Mouse (Mus musculus) intestine, embryonic 16.5 days (tissue): ENCODE results near the gene Pld3. TPM values are rescaled to one million over a fixed set of nuclear protein-coding genes. Genes with fewer than 3 reads are reported as not detected.

Source experiments
- ATAC-seq: fragments of 200-750 bp; cut with Nextera tagmentation; 2 replicates; pipeline ENCODE4 v1.8.0; 2017; ENCODE audit warnings: moderate TSS enrichment, moderate library complexity
- H3K27ac ChIP-seq: fragments of 300-500 bp; sonication (generic); 2 replicates; pipeline ENCODE4 v1.5.1; 2014; ENCODE audit warnings: mild to moderate bottlenecking, low read length
- H3K27me3 ChIP-seq: fragments of 300-500 bp; sonication (generic); replicated peaks from 2 replicates; pipeline ENCODE4 v1.6.1; 2014; ENCODE audit warnings: low read length, control low read depth, mixed read lengths; ENCODE audit not compliant: control insufficient read depth, insufficient read depth
- H3K36me3 ChIP-seq: fragments of 300-500 bp; sonication (generic); 2 replicates; pipeline ENCODE4 v1.6.1; 2014; ENCODE audit warnings: low read length, control low read depth; ENCODE audit not compliant: control insufficient read depth, insufficient read depth
- H3K4me1 ChIP-seq: fragments of 300-500 bp; sonication (generic); 2 replicates; pipeline ENCODE4 v1.6.1; 2014; ENCODE audit warnings: low read length, control low read depth, mixed read lengths; ENCODE audit not compliant: control insufficient read depth, insufficient read depth
- H3K4me2 ChIP-seq: fragments of 300-500 bp; sonication (generic); 2 replicates; pipeline ENCODE4 v1.6.1; 2014; ENCODE audit warnings: low read depth, low read length, control low read depth
- H3K4me3 ChIP-seq: fragments of 300-500 bp; sonication (generic); 2 replicates; pipeline ENCODE4 v1.5.1; 2014; ENCODE audit warnings: mild to moderate bottlenecking, low read length
- H3K9ac ChIP-seq: fragments of 300-500 bp; sonication (generic); 2 replicates; pipeline ENCODE4 v1.6.1; 2014; ENCODE audit warnings: low read depth, low read length
- H3K9me3 ChIP-seq: fragments of 300-500 bp; sonication (generic); 2 replicates; pipeline ENCODE4 v1.6.1; 2016; ENCODE audit warnings: low read length, control low read depth; ENCODE audit not compliant: control insufficient read depth
- WGBS: fragments of 180-500 bp; shearing (Covaris S2); extraction: QIAGEN DNeasy Blood & Tissue Kit; methylation state at CpG from one replicate; pipeline ENCODE4 v1.1.7; 2014; 5-methylcytosine and 5-hydroxymethylcytosine counted together
- polyA plus RNA-seq: library from polyadenylated mRNA; unstranded; fragments of >200 nt; fragmentation: Nextera tagmentation; extraction: Ambion mirVana; gene quantifications from 2 replicates; pipeline ENCODE4 v1.2.1, GENCODE M21; 2015

Pld3 gene
- polyA plus RNA-seq, 1 experiment from 2014 or later: 65.6 TPM

GRCm38 (mm10) chr7:27532480-27533050 is 20.5 kb downstream of the Pld3 start:
- Histone ChIP-seq H3K4me3 (no peak overlapping the region), H3K36me3 (peaks cover 9% of the 10 kb centered on the region; the same call in 1 of the 2 replicates), H3K27ac (no peak overlapping the region), H3K9me3 (no peaks in the 10 kb centered on the region), H3K4me2 (no peak overlapping the region), H3K4me1 (no peaks in the 10 kb centered on the region), H3K27me3 (no peaks in the 10 kb centered on the region), H3K9ac (no peak overlapping the region)
- ATAC-seq: no peak
- WGBS: 90% methylated on average over 9 of the region's 9 CpGs

GRCm38 (mm10) chr7:27531707-27532106 is 21.3 kb downstream of the Pld3 start:
- ATAC-seq: no peak
- H3K36me3 ChIP-seq: peaks cover 9% of the 10 kb centered on the region; the same call in 1 of the 2 replicates
- no peak overlapping the region for H3K9ac ChIP-seq
- no peak overlapping the region for H3K27ac ChIP-seq
- H3K27me3 ChIP-seq: no peaks in the 10 kb centered on the region
- WGBS: 90% methylated on average over 10 of the region's 10 CpGs
- no peak overlapping the region for H3K4me3 ChIP-seq
- no peaks in the 10 kb centered on the region for H3K4me1 ChIP-seq
- no peaks in the 10 kb centered on the region for H3K9me3 ChIP-seq
- no peak overlapping the region for H3K4me2 ChIP-seq

GRCm38 (mm10) chr7:27530937-27531336 is 22.1 kb downstream of the Pld3 start:
- Histone ChIP-seq H3K4me1 (no peaks in the 10 kb centered on the region), H3K4me2 (no peak overlapping the region), H3K27me3 (no peaks in the 10 kb centered on the region), H3K9ac (no peak overlapping the region), H3K9me3 (no peaks in the 10 kb centered on the region), H3K27ac (no peak overlapping the region), H3K36me3 (peaks cover 9% of the 10 kb centered on the region; the same call in 1 of the 2 replicates), H3K4me3 (no peak overlapping the region)
- no peak for ATAC-seq
- 78% methylated on average over 3 of the region's 3 CpGs for WGBS

GRCm38 (mm10) chr7:27529070-27529469 is 23.9 kb downstream of the Pld3 start:
- H3K36me3 ChIP-seq: peaks cover 9% of the 10 kb centered on the region; the same call in 1 of the 2 replicates
- H3K4me1 ChIP-seq: no peaks in the 10 kb centered on the region
- no peaks in the 10 kb centered on the region for H3K27me3 ChIP-seq
- no peak overlapping the region for H3K9ac ChIP-seq
- no peaks in the 10 kb centered on the region for H3K9me3 ChIP-seq
- ATAC-seq: no peak
- no peak overlapping the region for H3K4me2 ChIP-seq
- H3K4me3 ChIP-seq: no peak overlapping the region
- H3K27ac ChIP-seq: no peak overlapping the region
- 83% methylated on average over 21 of the region's 21 CpGs for WGBS

- Histone ChIP-seq H3K36me3 (0 out of 2 replicates have a peak, but pooled peaks cover 5% of the 10 kb centered on the region), H3K27ac (no peak overlapping the region), H3K4me2 (no peak overlapping the region), H3K9ac (no peak overlapping the region), H3K4me1 (no peaks in the 10 kb centered on the region), H3K27me3 (no peaks in the 10 kb centered on the region), H3K9me3 (no peaks in the 10 kb centered on the region), H3K4me3 (no peak overlapping the region)
- WGBS: 26% methylated on average over 10 of the region's 10 CpGs
- peak; percentile 85 for ATAC-seq
These were observed 26.8 kb downstream of the Pld3 start for GRCm38 (mm10) chr7:27526039-27526827.

- no peak overlapping the region for H3K4me3 ChIP-seq
- no peak for ATAC-seq
- no peaks in the 10 kb centered on the region for H3K4me1 ChIP-seq
- H3K9me3 ChIP-seq: no peaks in the 10 kb centered on the region
- no peak overlapping the region for H3K4me2 ChIP-seq
- no peak overlapping the region for H3K27ac ChIP-seq
- H3K27me3 ChIP-seq: no peaks in the 10 kb centered on the region
- H3K36me3 ChIP-seq: 0 out of 2 replicates have a peak, but pooled peaks cover 1% of the 10 kb centered on the region
- WGBS: 94% methylated on average over 13 of the region's 13 CpGs
- no peak overlapping the region for H3K9ac ChIP-seq
These were observed 29.2 kb downstream of the Pld3 start for GRCm38 (mm10) chr7:27523805-27524204.

- no peak within 1 kb of the TSS for H3K4me3 ChIP-seq
- no peaks in the 10 kb centered on the region for H3K36me3 ChIP-seq
- no peak within 1 kb of the TSS for H3K9ac ChIP-seq
- no peak within 1 kb of the TSS for H3K27ac ChIP-seq
- no peak for ATAC-seq
- no peaks in the 10 kb centered on the region for H3K4me1 ChIP-seq
- no peak within 1 kb of the TSS for H3K4me2 ChIP-seq
- no peaks in the 10 kb centered on the region for H3K27me3 ChIP-seq
- WGBS: 57% methylated on average over 5 of the region's 5 CpGs
- H3K9me3 ChIP-seq: no peaks in the 10 kb centered on the region
These were observed 30.1 kb downstream of the Pld3 start, which contains the start of gene Hipk4 for GRCm38 (mm10) chr7:27522967-27523366. Hipk4 (plus strand) TSS chr7:27523267.

- Histone ChIP-seq H3K4me1 (no peaks in the 10 kb centered on the region), H3K9me3 (no peaks in the 10 kb centered on the region), H3K27me3 (no peaks in the 10 kb centered on the region), H3K36me3 (0 out of 2 replicates have a peak, but pooled peaks cover 2% of the 10 kb centered on the region), H3K27ac (no peak overlapping the region), H3K4me2 (no peak overlapping the region), H3K4me3 (no peak overlapping the region), H3K9ac (no peak overlapping the region)
- peak; percentile 57; the same call in 1 of the 2 replicates for ATAC-seq
- WGBS: 52% methylated on average over 1 of the region's 1 CpGs
These were observed 32.4 kb downstream of the Pld3 start for GRCm38 (mm10) chr7:27520599-27520998.

- Histone ChIP-seq H3K27ac (no peak overlapping the region), H3K4me1 (no peaks in the 10 kb centered on the region), H3K4me3 (no peak overlapping the region), H3K4me2 (no peak overlapping the region), H3K27me3 (no peaks in the 10 kb centered on the region), H3K36me3 (0 out of 2 replicates have a peak, but pooled peaks cover 2% of the 10 kb centered on the region), H3K9ac (no peak overlapping the region), H3K9me3 (no peaks in the 10 kb centered on the region)
- no peak for ATAC-seq
These were observed 32.9 kb downstream of the Pld3 start for GRCm38 (mm10) chr7:27520104-27520503.
